Mouse (Mus musculus): ENCODE data around the gene BC061212. TPM values are rescaled to one million over a fixed set of nuclear protein-coding genes. Genes with fewer than 3 reads are reported as not detected.
"Not testable (repeated sequence)": the region's sequence is repeated elsewhere in the genome, so short reads cannot be mapped to it uniquely, and the experiment has no call there.

Gene BC061212
- total RNA-seq (2021) = not detected

GRCm38 (mm10) chr5:94070445-94070844, at the start of gene BC061212:
TSS of gene BC061212 (minus strand) at chr5:94070545.
- intact Hi-C loops (cut with DNase I); DNase-seq: not testable (repeated sequence)

DNA sequence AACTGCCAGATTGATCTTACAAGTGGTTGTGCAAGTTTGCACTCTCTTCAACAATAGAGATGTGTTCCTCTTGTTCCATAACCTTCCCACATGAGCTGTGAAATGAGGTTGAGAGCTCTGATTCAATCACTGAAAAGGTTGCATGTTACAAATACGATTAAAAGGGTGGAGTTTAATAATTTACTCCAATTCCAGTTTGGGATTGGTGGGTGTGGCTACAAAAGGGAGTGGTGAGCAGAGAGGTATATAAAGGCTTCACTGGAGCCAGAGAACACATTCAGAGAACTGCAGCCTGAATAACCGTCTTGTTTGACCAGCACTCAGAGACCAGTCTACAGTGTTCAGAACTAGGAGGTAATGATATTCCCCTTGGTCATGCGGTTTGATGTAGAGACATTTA, 5.7 kb upstream of the BC061212 start, which contains the start of gene Gm6351:
Gene Gm6351, plus strand, starts transcription at position 301 of the 400 bp plus-strand sequence.
- DNase-seq; intact Hi-C loops (cut with DNase I): not testable (repeated sequence)

Other genes starting within 250 kb of the BC061212 start
- gene Gm7792, start 226.8 kb downstream of the BC061212 start, total RNA-seq (2021) = not detected
- gene Gm16429, start 141.5 kb downstream of the BC061212 start, total RNA-seq (2021) = not detected
- not detected for gene Gm6351, start 5.8 kb upstream of the BC061212 start, total RNA-seq (2021)
- gene Gm3106, start 147.5 kb upstream of the BC061212 start, total RNA-seq (2021) = not detected
- not detected for gene A430089I19Rik, start 236.3 kb upstream of the BC061212 start, total RNA-seq (2021)
- not detected for gene Gm6502, start 243.9 kb upstream of the BC061212 start, total RNA-seq (2021)